Mouse (Mus musculus) neural tube, embryonic 13.5 days (tissue): ENCODE data around the gene Wwc1. TPM values are rescaled to one million over a fixed set of nuclear protein-coding genes. Genes with fewer than 3 reads are reported as not detected.

ENCODE experiments used
- ATAC-seq: fragments of 200-750 bp; cut with Nextera tagmentation; 2 replicates; pipeline ENCODE4 v1.8.0; 2017; ENCODE audit warnings: low read depth, mild to moderate bottlenecking, moderate TSS enrichment, moderate library complexity
- H3K27ac ChIP-seq: fragments of 300-500 bp; sonication (generic); replicated peaks from 2 replicates; pipeline ENCODE4 v1.5.1; 2015; ENCODE audit warnings: moderate library complexity, mild to moderate bottlenecking, inconsistent platforms
- H3K27me3 ChIP-seq: fragments of 300-500 bp; sonication (generic); 2 replicates; pipeline ENCODE4 v1.6.1; 2015; ENCODE audit warnings: mild to moderate bottlenecking, inconsistent platforms
- H3K36me3 ChIP-seq: fragments of 300-500 bp; sonication (generic); 2 replicates; pipeline ENCODE4 v1.6.1; 2015; ENCODE audit warnings: mild to moderate bottlenecking, inconsistent platforms
- H3K4me1 ChIP-seq: fragments of 300-500 bp; sonication (generic); replicated peaks from 2 replicates; pipeline ENCODE4 v1.6.1; 2015; ENCODE audit warnings: inconsistent platforms
- H3K4me2 ChIP-seq: fragments of 300-500 bp; sonication (generic); 2 replicates; pipeline ENCODE4 v1.6.1; 2015; ENCODE audit warnings: inconsistent platforms, mild to moderate bottlenecking, moderate library complexity
- H3K4me3 ChIP-seq: fragments of 300-500 bp; sonication (generic); 2 replicates; pipeline ENCODE4 v1.5.1; 2015; ENCODE audit warnings: mild to moderate bottlenecking, inconsistent platforms
- H3K9ac ChIP-seq: fragments of 300-500 bp; sonication (generic); 2 replicates; pipeline ENCODE4 v1.6.1; 2015; ENCODE audit warnings: moderate library complexity, mild to moderate bottlenecking, inconsistent platforms
- H3K9me3 ChIP-seq: fragments of 300-500 bp; sonication (generic); 2 replicates; pipeline ENCODE4 v1.6.1; 2016; ENCODE audit warnings: inconsistent platforms
- WGBS: fragments of 180-500 bp; shearing (Covaris S2); methylation state at CpG from one replicate; pipeline ENCODE4 v1.1.7; 2015; 5-methylcytosine and 5-hydroxymethylcytosine counted together
- polyA plus RNA-seq: library from polyadenylated mRNA; unstranded; fragments of >200 nt; fragmentation: Nextera tagmentation; extraction: Ambion mirVana; gene quantifications from 2 replicates; pipeline ENCODE4 v1.2.1, GENCODE M21; 2015

The Wwc1 gene
- polyA plus RNA-seq, 1 experiment from 2014 or later = 6.3 TPM

DNA sequence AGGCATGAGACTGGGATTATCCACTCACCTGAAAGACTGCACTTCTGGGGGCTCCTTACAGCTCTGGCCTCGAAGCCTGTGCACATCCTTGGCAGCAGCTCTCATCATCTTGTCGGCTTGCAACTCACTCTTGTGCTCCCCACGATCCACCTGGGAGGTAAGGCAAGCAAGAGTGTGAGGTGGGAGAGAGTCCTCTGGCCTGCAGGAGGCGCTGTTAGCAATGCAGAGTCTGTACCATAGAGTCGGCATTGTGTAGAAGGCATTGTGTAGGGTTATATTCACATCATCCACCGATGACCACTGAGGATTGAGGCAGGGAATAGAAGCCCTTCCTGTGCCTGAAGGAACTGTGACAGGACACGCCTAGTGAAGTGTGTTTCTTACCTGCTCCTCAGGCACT is 140.0 kb downstream of the Wwc1 start:
- Histone ChIP-seq H3K27me3 (no peaks in the 10 kb centered on the region), H3K4me3 (no peak overlapping the region), H3K9ac (no peak overlapping the region), H3K9me3 (no peaks in the 10 kb centered on the region), H3K4me2 (no peak overlapping the region), H3K27ac (peak overlapping the region; percentile 29), H3K4me1 (peaks cover 24% of the 10 kb centered on the region), H3K36me3 (peaks cover 12% of the 10 kb centered on the region; the same call in 1 of the 2 replicates)
- ATAC-seq = no peak
- 84% methylated on average over 7 of the region's 7 CpGs for WGBS

DNA sequence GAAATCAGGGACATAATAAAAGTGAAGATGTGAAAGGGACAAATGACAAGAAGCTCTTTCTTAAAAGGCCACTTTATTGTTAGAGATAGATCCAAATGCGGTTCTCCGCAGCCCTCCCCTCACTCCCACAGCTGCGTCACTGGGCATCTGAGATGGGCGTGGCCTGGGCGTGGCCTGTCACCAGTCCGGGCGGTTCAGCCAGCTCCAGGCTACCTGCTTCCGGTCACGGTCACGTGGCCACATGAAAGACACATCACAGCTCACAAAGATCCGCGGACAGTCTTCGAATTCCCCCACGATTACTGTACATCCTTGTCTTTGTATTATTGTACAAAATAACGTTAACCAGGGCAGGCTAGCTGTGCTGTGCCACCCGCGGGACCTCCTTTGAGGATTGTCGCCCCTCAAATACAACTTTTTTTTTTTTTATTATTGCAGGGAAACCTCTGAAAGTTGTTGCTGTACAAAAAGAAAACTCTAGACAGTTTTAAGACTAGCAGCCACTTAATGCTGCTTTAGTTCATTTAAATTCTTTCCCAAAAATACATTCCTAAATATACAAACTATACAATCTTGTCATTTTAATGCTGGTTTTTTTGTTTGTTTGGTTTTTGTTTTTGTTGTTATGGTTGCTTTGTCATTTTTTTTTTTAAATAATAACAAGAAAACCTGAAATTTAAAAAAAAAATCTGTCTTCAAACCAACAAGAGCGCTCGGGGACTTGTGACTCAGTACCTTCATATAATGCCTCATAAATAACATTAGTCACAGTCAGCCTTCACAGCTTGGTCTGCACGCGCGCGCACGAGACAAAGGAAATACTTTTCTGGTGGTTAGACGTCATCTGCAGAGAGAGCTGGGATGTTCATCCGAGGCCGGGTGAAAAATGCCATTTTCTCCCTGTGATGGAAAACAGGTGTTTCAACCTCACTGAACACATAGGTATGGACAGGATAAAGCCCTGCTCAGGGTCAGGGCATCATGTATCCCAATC is 141.7 kb downstream of the Wwc1 start:
- H3K27ac ChIP-seq = peak overlapping the region; percentile 59; the same call in 1 of the 2 replicates
- H3K4me1 ChIP-seq = peaks cover 20% of the 10 kb centered on the region
- no peaks in the 10 kb centered on the region for H3K9me3 ChIP-seq
- peak overlapping the region; percentile 46 for H3K9ac ChIP-seq
- peak overlapping the region; percentile 36 for H3K4me3 ChIP-seq
- no peaks in the 10 kb centered on the region for H3K27me3 ChIP-seq
- peaks cover 8% of the 10 kb centered on the region; the same call in 1 of the 2 replicates for H3K36me3 ChIP-seq
- WGBS = 6% methylated on average over 28 of the region's 28 CpGs
- peak overlapping the region; percentile 59 for H3K4me2 ChIP-seq
- ATAC-seq = peak; percentile 80

- peak overlapping the region; percentile 49; the same call in 1 of the 2 replicates for H3K27ac ChIP-seq
- no peak for ATAC-seq
- H3K9ac ChIP-seq = peak overlapping the region; percentile 46; the same call in 1 of the 2 replicates
- WGBS = 79% methylated on average over 5 of the region's 5 CpGs
- peak overlapping the region; percentile 59 for H3K4me2 ChIP-seq
- peaks cover 32% of the 10 kb centered on the region for H3K4me1 ChIP-seq
- H3K36me3 ChIP-seq = peaks cover 9% of the 10 kb centered on the region; the same call in 1 of the 2 replicates
- H3K27me3 ChIP-seq = no peaks in the 10 kb centered on the region
- 0 out of 2 replicates have a peak overlapping the region, but pooled peaks have one; percentile 36 for H3K4me3 ChIP-seq
- no peaks in the 10 kb centered on the region for H3K9me3 ChIP-seq
Observed at GRCm38 (mm10) chr11:35837156-35838126, 142.9 kb downstream of the Wwc1 start.

DNA sequence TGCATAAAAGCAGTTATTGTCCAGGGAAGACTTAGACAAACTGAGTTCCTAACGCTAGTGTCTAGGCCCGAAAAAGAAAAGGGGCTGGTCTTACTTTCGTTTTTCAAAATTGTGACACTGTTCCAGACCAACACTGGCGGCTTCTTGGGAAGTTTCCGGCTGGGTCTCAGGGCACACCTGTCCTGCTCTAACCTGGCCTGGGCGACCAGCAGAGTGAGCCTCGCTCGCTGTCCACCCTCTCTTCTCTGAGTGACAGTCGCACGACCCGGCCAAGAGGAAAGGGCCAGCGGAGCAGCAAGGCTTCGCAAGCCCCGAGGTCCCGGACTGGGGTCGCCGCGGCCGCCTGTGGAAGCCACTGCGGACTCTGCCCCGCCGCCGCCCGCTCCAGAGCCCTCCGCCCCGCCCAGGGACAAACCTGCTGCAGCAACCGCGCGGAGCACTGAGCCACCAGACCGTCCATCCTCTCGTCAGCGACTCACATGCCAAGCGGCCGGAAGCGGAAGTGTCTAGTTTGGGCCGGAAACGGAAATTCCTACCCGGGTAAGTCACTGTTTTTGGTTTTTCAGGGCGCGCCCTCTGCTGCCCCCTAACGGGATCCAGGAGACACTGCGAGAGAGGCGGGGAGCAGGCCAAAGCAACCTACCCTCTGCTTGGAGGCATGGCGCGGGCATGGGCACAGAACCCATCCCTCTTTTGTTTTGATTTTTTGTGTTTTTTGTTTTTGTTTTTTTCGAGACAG is 146.1 kb downstream of the Wwc1 start, which contains the start of gene Rars:
Gene Rars, minus strand, starts transcription at position 485 of the 739 bp plus-strand sequence.
- H3K27ac ChIP-seq = 0 out of 2 replicates have a peak within 1 kb of the TSS, but pooled peaks have one; percentile 10
- H3K36me3 ChIP-seq = peaks cover 32% of the 10 kb centered on the region
- 4% methylated on average over 42 of the region's 46 CpGs for WGBS
- no peaks in the 10 kb centered on the region for H3K9me3 ChIP-seq
- ATAC-seq = peak; percentile 78
- peak within 1 kb of the TSS; percentile 86 for H3K4me2 ChIP-seq
- peaks cover 39% of the 10 kb centered on the region for H3K4me1 ChIP-seq
- no peaks in the 10 kb centered on the region for H3K27me3 ChIP-seq
- H3K4me3 ChIP-seq = peak within 1 kb of the TSS; percentile 92
- H3K9ac ChIP-seq = peak within 1 kb of the TSS; percentile 86

DNA sequence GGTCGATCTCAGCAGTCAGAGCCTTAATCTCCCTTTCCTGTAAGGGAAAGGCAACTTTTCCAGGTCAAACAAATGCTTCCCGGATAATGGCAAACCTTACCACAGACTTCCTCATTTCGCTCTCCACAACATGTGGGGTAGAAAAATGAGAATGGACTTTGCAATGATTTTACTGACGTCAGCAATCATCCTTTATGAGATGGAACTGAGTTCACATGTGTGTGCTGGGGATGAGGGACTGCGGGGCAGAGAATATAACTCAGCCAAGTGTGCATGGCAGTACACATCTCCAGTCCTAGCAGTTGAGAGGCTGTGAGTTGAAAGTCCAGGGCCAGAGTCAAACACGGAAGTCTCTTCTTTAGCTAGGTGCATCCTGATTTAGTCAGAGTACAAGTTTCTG is 147.1 kb downstream of the Wwc1 start:
- peaks cover 41% of the 10 kb centered on the region for H3K36me3 ChIP-seq
- H3K27ac ChIP-seq = no peak overlapping the region
- H3K9ac ChIP-seq = peak overlapping the region; percentile 86; the same call in 1 of the 2 replicates
- 90% methylated on average over 6 of the region's 6 CpGs for WGBS
- H3K4me1 ChIP-seq = peaks cover 31% of the 10 kb centered on the region
- no peak for ATAC-seq
- H3K4me3 ChIP-seq = peak overlapping the region; percentile 92
- peak overlapping the region; percentile 86 for H3K4me2 ChIP-seq
- no peaks in the 10 kb centered on the region for H3K27me3 ChIP-seq
- H3K9me3 ChIP-seq = no peaks in the 10 kb centered on the region

DNA sequence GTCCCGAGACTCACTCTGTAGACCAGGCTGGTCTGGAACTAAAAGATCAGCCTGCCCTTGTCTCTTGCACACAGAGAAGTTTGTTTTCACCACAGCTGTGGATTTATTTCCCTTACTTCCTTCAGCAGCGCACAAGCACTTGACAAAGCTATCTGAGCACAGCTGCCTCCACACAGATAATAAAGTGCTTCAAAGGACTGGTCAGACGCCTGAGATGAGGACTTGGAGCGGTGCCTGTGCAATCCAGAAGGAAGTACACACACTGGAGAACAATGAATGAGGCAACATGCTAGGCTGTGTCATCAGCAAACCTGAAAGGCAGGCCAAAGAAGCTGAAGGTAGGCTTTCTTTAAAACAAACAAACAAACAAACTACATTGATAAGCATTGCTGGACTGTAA is 148.2 kb downstream of the Wwc1 start:
- H3K9ac ChIP-seq = no peak overlapping the region
- H3K4me2 ChIP-seq = no peak overlapping the region
- peaks cover 52% of the 10 kb centered on the region for H3K36me3 ChIP-seq
- H3K27me3 ChIP-seq = no peaks in the 10 kb centered on the region
- ATAC-seq = no peak
- no peak overlapping the region for H3K4me3 ChIP-seq
- H3K27ac ChIP-seq = no peak overlapping the region
- 80% methylated on average over 4 of the region's 4 CpGs for WGBS
- H3K9me3 ChIP-seq = no peaks in the 10 kb centered on the region
- H3K4me1 ChIP-seq = peaks cover 24% of the 10 kb centered on the region

GRCm38 (mm10) chr11:35827714-35828113 is 152.6 kb downstream of the Wwc1 start:
- whole genome bisulfite sequencing = 96% methylated on average over 6 of the region's 6 CpGs
- H3K4me1 ChIP-seq = peaks cover 12% of the 10 kb centered on the region
- H3K4me2 ChIP-seq = no peak overlapping the region
- H3K27me3 ChIP-seq = no peaks in the 10 kb centered on the region
- peaks cover 86% of the 10 kb centered on the region for H3K36me3 ChIP-seq
- H3K27ac ChIP-seq = no peak overlapping the region
- H3K9ac ChIP-seq = no peak overlapping the region
- H3K4me3 ChIP-seq = no peak overlapping the region
- no peak for ATAC-seq
- H3K9me3 ChIP-seq = no peaks in the 10 kb centered on the region

- WGBS = 93% methylated on average over 12 of the region's 12 CpGs
- no peak overlapping the region for H3K4me3 ChIP-seq
- no peaks in the 10 kb centered on the region for H3K27me3 ChIP-seq
- H3K4me2 ChIP-seq = no peak overlapping the region
- peaks cover 98% of the 10 kb centered on the region for H3K36me3 ChIP-seq
- H3K27ac ChIP-seq = no peak overlapping the region
- H3K4me1 ChIP-seq = no peaks in the 10 kb centered on the region
- no peak overlapping the region for H3K9ac ChIP-seq
- no peak for ATAC-seq
- no peaks in the 10 kb centered on the region for H3K9me3 ChIP-seq
Observed at GRCm38 (mm10) chr11:35816316-35816715, 164.0 kb downstream of the Wwc1 start.

GRCm38 (mm10) chr11:35811458-35811857 is 168.9 kb downstream of the Wwc1 start:
- H3K4me1 ChIP-seq = no peaks in the 10 kb centered on the region
- no peaks in the 10 kb centered on the region for H3K9me3 ChIP-seq
- H3K4me2 ChIP-seq = no peak overlapping the region
- H3K27ac ChIP-seq = no peak overlapping the region
- 82% methylated on average over 10 of the region's 10 CpGs for WGBS
- ATAC-seq = no peak
- H3K36me3 ChIP-seq = peaks cover 100% of the 10 kb centered on the region
- H3K4me3 ChIP-seq = no peak overlapping the region
- H3K27me3 ChIP-seq = no peaks in the 10 kb centered on the region
- no peak overlapping the region for H3K9ac ChIP-seq

DNA sequence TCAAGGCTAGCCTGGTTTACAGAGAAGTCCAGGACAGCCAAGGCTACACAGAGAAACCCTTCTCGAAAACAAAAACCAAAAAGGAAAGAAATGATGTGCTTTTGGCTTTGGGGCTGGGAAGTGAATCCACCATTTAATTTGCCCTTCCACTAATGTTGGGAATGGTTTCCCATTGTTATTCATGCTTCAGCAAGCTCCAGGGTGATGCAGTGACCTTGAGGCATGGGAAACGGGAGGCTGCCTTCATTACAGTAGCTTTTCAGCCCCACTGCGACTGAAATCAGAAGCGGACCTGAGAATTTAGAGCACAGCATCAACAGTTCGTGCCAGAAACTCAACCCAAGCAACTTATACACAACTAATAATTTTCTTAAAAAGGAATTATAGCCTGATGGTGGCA is 179.0 kb downstream of the Wwc1 start:
- WGBS = 79% methylated on average over 5 of the region's 5 CpGs
- H3K4me1 ChIP-seq = peaks cover 31% of the 10 kb centered on the region
- peaks cover 32% of the 10 kb centered on the region for H3K27me3 ChIP-seq
- H3K4me3 ChIP-seq = no peak overlapping the region
- 0 out of 2 replicates have a peak, but pooled peaks cover 3% of the 10 kb centered on the region for H3K36me3 ChIP-seq
- no peak overlapping the region for H3K4me2 ChIP-seq
- H3K27ac ChIP-seq = no peak overlapping the region
- ATAC-seq = no peak
- H3K9ac ChIP-seq = no peak overlapping the region
- H3K9me3 ChIP-seq = no peaks in the 10 kb centered on the region

- peak within 1 kb of the TSS; percentile 89 for H3K27ac ChIP-seq
- peak within 1 kb of the TSS; percentile 89 for H3K9ac ChIP-seq
- peaks cover 46% of the 10 kb centered on the region for H3K27me3 ChIP-seq
- no peak for ATAC-seq
- H3K4me3 ChIP-seq = peak within 1 kb of the TSS; percentile 72
- peak within 1 kb of the TSS; percentile 79 for H3K4me2 ChIP-seq
- H3K4me1 ChIP-seq = peaks cover 36% of the 10 kb centered on the region
- H3K36me3 ChIP-seq = no peaks in the 10 kb centered on the region; the same call in 1 of the 2 replicates
- no peaks in the 10 kb centered on the region for H3K9me3 ChIP-seq
- WGBS = 10% methylated on average over 11 of the region's 11 CpGs
Observed at GRCm38 (mm10) chr11:35798874-35799273, 181.5 kb downstream of the Wwc1 start, which contains the start of gene Fbll1. TSS of gene Fbll1 (minus strand) at chr11:35798884.
